Mouse (Mus musculus) layer of hippocampus, adult 8-10 months (tissue): Measurements from ENCODE around the gene Zfhx3. TPM values are rescaled to one million over a fixed set of nuclear protein-coding genes. Genes with fewer than 3 reads are reported as not detected.

Experiments
- DNase-seq, 2 experiments: peaks; one replicate each; pipeline ENCODE4 v3.0.0; 2022; ENCODE audit warnings: low spot score in 2 of 2
- total RNA-seq, 4 experiments: library from RNA; stranded (reverse); gene quantifications; 2 replicates each; pipeline ENCODE4 v1.2.4; 2022

The Zfhx3 gene
- total RNA-seq, 4 experiments from 2014 or later = 4.5 to 7.6 (median 6.7) TPM

DNA sequence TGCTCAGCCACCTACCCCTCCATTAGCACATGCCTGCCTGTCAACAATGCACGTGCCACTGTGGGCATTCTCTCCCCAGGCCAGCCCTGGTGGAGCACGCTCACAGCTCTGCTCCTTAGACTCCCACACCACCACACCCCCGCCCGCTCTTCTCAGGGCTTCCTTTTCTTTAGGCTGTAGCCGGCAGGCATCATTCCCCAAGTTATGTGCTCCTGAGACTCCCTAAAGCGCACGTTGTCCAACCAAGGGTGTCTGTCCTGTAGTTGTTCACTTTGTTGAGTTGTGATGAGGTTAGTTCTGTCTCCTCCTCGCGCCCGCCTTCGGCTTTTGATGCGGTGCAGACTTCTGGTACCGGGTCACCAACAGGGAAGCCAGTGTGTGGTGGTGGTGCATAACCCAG lies 755.1 kb downstream of the Zfhx3 start:
- no peak for DNase-seq

DNA sequence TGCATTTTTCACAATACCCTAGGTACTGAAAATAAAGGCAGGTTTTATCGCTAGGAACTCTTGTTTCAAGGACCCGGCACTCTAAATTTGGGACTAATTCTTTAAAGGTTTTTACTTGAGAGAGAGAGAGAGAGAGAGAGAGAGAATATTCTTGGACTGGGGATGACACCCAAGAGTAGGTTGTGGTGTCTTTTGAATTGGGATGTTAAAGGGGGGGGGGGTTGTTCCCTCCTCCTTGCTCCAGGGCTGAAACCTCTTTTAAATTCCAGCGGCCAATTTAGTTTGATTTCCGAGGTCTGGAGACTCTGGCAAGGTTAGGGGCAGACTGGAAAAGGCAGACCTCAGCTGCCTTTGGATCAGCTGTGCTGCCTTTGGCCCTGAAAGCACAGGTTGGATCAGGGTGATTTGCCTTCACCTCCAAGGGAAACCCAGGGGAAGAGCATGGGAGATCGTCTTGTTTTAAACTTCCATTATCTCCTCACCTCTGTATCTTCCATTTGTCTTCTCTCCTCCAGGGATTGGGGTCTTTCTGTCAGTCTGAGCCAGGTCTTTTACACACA lies 755.7 kb downstream of the Zfhx3 start:
- DNase-seq = no peak

DNA sequence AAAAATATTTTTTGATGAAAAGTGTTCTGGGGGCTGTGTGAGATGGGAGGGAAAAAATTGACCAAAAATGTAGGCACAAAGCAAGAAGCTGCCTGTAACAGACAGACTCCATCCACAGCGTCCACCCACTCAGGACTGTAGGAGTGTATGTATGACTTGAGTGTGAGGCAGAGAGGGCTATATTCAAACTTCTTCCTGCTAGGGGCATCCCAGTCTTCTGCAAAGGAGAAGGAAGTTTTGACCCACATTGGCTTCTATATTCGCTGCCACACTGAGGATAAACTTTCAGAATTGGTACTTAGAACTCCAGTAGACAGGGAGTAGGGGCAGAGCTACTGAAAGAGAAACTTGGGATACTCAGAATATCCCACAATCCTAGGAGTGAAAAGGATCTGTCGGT lies 756.6 kb downstream of the Zfhx3 start:
- no peak for DNase-seq

DNA sequence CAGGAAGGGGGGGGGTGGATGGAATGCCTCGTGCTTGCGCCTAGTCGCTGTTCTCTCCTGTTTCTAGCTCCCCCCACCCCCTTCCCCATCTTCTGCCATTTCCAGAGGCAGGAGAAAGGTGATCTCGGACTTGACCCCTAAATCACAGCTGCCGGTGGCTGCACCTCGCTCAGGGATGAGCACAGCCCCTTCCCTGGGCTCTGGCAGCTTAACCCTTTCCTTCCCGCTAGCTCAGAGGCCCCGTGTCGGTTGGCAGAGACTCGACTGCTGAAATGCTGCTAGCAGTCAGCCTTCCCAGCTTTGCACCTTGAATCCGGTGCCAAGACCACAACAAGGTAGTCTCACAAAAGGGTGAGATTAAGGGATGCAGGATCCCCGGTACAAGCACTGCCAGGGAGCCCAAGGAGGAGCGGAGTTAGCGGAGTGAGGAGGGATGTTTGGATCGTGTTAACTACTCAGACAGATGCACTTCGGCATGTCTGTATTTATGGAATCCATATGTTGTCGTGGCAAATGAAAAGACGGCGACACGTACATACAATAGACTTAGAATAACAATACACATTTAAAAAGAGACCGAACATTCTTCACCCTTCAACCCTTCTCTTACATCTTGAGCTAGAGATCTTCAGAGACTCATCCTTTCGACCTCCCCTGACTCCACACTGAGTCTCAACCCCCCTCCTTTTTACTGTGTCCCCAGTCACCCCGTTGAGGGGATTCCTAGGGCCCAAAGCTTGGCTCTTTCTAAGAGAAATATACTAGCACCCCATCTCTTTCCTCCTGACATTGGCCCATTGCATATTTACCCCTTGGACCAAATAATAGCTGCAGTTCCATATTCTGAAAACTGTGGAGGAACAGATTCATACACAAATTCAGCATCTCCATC lies 757.3 kb downstream of the Zfhx3 start:
- DNase-seq = no peak

DNA sequence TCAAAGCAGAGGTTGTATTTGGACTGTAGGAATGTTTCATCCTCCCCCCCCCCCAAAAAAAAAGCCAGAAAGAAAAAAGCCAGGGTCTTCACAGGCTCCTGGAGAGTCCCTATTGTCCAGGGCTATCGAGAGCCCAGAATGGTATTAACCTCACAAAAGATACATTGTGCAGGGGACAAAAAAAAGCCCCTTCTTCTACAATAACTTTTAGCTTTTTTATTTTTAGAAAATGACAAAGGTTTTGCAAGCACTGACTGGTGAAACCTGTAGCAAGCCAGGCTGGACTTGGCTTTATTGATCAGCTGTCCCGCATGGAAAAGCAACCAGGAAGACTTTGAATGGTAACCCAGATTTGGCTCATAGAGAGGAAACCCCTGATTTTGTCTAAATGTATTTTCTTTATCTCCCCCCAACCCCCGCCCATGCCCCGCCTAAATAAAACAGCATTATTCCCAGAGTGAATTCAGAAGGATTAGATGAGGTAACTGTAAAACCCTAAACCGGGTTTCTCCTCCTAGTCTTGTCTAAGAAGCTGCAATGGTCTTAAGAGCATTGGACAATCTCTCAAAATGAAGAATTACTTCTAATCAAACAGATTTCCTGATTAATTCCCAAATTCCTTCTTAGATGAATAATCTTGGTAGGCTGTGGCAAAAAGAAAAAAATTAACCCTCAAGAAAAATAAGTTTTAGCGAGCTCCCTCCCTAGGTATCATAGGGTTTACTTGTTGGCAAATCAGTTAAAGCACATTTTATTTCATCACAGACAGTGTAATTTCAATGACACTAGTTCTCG lies 759.1 kb downstream of the Zfhx3 start:
- no peak for DNase-seq

DNA sequence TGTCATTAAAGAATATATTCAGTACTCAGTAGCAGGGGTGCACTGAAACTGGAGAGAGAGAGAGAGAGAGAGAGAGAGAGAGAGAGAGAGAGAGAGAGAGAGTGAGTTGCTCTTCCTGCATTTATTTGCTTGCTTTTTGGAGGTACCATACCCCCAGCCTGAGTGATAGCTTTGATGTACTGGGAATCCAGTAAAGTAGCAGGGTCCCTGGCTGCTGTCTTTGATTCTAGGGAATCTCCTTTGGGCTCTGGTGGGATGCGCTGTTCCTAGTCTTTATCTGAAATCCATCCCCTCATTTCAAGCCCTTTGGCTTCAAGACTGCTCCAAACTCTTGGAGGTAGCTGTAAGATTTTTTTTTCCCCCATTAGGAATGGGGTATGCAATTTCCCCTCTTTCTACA lies 759.8 kb downstream of the Zfhx3 start:
- DNase-seq = no peak

DNA sequence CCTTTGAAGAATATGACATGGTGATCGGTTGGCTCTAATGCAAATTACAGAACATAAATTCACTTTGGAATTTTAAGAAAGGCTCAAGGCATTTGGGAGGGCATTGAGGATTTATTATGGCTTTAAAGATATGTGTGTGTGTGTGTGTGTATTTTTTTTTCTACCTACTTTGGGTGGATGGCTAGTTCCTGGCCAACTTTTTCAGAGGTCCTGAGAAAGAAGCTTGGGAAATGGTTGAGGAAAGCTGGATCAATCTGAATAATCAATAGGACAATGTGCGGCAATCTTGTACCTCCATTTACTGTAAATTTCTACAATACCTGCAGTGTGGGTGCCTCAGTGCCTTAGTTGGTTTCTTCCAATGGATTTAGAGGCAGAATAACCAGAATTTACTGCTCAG lies 763.3 kb downstream of the Zfhx3 start:
- DNase-seq = no peak

DNA sequence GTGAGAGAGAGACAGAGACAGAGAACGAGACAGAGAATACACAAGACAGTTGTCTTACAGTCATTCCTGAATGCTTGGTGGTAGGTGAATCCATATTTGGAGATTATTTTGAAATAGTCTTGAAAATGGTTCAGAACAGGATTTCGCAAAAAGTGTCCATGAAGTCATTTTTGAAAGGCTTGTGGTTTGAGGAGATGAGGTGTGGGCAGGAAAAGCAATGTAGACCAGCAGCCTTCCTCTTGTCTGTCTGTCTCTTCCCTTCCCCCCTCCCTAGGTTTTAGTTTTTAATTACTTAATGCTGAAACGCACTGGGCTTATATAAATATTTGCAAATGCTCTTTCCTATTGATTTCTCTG lies 764.0 kb downstream of the Zfhx3 start:
- DNase-seq = no peak

DNA sequence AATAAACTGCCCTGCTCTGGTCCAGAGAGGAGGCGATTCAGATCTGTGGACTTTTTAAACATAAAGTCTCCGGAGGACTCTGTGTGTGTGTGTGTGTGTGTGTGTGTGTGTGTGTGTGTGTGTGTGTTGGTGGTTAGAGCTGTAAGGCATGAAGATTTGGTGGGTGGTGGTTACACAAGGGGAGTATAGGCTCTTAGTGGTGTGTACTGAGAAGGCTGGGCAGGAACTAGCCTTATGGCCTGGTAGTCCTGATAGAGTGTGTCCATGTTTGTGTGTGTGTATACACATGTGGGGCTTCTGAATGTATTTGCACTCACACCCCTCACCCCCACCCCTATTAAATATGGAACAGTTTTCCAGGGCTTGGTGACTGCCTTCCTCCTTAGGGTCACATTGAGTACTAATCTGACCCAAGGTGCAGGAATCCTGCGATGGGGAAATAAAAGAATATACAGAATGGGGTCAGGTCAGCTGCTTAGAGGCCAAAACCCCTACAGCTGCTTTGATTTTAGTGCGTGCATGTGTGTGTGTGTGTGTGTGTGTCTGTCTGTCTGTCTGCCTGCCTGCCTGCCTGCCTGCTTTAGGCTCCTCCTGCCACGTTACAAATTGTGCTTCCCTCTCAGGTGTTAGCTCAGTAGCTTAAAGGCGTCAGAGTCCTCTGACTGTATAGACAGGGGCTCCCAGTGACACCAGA lies 764.6 kb downstream of the Zfhx3 start:
- DNase-seq = no peak

DNA sequence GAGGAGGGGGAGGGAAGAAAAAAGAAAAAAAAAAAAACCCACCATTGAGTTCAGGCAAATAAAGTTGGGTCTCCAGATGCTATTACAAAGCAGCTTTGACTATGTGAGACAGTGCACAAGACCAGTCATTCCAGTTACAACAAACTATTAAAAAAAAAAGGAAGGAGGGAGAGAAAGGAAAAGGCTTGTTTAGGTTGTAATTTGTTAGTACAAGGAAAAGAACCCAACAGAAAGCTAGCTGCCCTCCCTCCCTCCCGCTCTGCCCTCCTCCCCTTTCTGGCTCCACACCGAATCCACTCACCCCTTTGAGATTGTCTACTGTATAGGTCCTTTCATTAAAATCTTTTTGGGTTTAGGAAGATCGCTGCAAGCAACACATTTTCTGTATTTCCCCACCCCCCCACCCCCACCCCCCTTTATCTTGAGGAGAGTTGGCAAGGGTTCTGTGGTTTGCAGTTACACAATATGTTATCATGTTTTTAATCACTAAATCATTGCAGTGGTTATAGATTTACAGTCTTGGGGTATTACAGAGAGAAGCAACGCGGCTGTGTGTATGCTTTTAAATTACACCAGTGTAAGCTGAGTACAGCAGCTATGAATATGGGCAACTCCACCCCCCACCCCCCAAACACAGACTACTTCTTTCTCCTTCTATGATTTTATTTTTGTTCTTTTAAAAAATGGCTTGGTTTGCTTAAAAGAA lies 765.3 kb downstream of the Zfhx3 start:
- no peak for DNase-seq

DNA sequence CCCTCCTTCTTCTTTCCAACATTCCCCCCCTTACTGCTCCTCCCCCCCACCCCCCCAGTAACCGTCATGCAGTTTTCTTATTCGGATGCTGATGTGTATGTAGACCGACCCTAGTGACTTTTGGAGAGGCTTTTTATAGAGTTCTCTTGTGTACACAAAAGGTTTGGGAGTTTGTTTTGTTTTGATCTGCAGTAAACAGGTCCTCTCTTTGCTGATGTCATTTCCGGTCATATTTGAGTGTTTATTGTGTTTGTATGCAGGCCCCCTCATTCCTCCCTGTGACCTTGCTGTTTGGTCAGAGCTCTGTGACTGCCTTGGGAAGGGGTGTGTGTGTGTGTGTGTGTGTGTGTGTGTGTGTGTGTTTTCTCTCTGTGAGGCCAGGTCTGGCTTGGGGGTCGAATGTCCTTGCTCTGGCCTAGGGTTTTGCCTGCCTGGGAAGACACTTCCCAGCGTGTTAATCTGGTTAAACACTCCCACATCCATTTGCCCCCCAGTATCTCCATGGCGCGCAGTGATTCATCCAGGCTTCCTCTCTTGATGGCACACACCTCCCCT lies 766.5 kb downstream of the Zfhx3 start:
- DNase-seq = no peak

DNA sequence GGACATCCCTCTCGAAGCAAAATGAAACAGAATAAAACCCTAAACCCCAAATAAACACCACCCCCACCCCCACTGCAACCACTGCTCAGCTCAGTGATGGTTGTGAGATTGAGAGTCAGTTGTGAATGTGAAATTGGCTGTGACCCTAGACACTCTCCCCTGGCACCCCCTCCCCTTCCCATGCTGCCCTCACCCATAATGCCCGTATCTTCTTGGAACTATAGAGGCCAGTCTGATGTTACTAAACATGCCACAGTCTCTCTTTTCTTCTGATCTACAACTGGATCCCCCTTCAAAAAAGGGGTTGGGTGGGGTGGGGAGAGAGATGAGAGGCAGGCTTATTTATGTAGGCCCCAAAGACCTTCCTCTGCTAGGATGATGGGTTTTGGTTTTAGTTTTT lies 767.0 kb downstream of the Zfhx3 start:
- DNase-seq = no peak

DNA sequence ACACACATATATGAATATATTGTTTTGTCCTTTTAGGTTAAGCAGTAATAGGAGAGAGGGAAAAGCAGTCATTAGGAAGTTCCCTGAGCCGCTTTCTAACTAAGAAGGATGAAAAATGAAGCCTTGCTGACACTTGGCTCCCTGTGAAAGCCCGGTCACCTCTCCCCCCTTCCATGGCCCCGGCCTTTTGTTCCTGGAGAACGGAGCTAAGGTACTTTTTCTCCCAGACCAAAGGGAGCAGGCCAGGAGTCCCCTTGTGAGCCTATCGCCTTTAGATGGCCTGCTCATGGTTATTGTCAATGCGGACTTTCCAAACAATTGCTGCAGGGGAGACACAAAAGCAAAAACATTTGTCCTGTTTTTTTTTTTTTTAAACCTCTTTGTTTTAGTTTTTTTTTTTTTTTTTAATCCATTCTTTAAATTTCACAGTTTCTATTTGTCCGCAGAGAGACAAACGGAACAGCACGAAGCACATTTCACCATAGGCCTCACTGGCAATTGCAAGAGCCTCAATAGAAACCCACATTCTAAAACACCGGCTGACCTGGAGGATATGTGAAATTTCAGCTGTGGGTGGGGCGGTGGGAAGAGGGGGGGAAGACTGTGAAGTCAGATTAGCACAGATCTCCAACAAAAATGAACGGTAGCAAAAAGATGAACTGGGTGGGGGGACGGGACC lies 767.6 kb downstream of the Zfhx3 start:
- DNase-seq = no peak

DNA sequence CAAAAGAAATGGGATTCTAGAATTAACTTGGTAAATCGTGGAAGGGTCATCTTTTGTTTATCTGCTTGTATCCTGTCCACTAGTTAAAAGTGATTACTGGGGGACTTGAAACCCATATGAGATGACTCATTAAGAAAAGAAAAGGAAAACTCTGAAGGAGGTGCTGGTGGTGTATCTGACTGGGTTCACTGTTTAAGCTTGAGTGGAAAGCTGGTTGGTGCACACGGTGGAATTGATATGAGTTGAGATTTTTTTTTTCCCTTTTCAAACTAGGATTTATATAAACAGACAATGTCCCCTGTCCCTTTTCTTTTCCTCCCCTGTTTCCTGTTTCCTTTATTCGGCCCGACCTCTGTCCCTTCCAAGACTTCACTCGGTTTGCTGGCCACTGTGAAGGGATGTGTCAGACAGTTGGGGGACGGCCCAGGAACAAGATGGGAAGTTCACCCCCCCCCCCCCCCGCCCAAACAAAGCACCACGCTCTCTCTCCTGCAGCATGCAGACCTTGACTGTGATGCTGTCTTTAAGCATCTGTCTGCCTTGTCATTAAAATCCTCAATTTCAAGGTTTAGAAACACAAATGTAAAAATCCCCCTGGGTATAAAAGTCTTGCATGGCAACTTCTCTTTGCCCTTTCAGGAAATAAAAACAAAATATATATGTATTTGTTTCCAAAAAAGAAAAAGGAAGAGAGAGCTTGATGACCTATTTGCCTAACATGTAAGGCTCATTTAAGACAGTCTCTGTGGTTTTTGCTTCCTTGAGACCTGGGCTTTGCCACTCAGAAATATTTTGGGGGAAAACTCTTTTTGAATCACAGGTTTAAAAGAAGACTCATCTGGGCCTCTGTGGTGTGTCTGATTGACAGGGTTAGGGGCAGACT lies 768.4 kb downstream of the Zfhx3 start:
- no peak for DNase-seq

DNA sequence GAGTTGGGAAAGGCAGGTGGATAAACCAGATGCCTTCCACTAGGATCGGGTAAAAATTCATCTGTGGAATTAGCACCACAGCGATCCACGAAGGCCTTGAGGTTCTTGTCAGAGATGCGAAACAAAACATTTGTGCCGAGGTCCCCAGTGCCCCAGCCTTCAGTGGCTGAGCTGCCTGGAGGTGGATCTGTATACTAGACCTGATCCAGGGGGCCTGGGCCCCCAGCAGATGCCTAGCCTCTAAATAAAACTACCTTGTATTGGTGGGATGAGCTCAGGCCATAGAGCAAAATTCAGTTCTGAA lies 769.0 kb downstream of the Zfhx3 start:
- no peak for DNase-seq

DNA sequence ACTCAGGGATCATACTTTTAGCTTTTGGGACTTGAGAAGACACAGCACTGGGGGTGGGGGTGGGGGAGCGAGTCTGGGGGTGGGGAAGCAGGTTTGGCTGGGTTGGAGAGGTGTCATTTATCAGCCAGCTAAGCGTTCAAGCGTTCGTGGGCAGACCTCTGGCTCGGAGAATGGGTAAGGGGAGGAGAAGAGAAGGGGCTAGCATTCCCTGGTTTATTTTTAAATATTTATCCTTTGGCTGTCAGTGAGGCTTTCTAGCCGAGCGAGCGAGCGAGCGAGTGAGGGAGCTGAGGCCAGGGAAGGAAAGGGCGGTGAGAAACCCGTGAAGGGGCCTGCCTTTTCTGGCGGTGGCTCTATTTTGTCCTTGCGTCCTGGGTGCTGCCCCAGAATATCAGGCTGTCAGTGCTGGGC lies 769.6 kb downstream of the Zfhx3 start:
- no peak for DNase-seq

DNA sequence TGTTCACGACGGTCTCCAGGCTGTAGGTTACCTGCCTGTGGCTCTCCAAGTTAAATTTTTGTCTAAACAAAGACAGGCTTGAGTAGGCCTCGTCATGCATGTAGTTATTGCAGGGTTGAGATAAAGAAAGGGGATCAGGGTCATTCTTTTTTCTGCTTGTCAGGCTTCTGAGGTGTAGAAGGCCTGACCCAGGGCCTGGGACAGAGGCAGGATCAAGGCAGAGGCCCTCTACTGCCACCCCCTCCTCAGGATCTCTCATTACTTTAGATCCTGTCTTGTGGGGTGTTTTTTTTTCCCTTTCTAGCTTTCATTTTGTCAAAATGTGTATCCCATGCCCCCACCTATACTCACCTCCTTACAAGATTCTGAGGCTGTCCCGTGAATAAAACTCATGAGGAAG lies 770.2 kb downstream of the Zfhx3 start:
- no peak for DNase-seq

DNA sequence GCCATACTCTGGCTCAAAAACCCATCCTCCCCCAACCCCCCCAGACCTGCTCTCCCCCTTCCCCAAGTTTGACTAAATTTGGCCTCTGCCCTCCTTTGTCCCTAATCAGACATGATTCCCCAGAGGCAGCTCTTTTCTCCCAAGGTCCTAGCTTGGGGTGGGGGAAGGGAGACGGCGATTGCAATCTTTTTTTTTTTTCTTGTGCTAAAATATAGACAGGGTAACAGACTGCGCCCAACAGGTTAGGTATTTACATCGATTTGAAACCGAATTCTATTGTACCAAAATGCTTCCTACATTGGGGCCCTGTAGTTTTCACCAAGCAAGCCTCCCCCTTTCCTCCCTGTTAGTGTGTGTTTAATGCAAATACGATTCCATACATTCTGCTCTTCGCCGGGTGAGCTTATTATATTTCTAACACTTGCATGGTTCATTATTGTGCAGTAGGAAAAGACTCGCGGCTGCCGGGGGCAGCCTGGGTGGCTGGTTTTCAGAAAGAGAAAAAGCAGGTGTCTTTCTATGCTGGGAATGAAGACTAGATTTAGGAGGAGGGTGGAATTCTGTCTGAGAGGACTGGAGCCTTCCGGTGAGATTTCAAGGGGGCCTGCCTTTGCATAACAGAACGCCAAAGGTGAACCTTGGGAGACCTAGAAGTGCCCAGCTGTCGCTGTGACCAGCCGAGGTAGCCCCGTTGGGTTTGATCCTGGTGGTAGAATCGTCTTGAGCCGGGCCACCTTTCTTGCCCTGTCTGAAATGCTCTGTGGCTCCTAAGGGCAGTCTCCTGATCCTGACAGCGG lies 771.1 kb downstream of the Zfhx3 start:
- no peak for DNase-seq
